Mouse (Mus musculus): ENCODE data around the gene Cdc37l1. TPM values are rescaled to one million over a fixed set of nuclear protein-coding genes. Genes with fewer than 3 reads are reported as not detected.

Cdc37l1 gene
- total and polyA plus RNA-seq, 3 experiments: 17.2 to 27.7 TPM; not detected in 1

DNA sequence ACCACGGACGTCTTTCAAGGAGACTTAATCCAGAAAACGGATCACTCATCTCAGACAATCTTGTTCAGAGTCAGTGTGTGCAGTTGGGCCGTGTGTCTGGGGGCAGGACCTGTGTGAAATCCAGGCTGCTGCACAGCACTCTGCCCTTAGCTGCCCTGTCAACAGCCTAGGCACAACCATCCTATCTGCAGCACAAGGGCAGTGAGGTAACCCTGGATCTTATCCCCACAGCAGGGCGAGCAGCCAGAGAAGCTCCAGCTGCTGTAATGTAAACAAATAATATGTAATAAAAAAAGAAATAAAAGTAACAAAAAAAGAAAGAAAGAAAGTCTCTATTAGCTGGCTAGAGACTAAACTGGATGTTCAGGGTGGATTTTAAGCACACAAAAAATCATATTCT lies 79.0 kb downstream of the Cdc37l1 start:
- Histone ChIP-seq H3K4me1 (ENCODE audit: control insufficient read depth in 1 of 2, insufficient read depth in 2 of 2, low read length in 2 of 2) (peaks cover 2 to 18% of the 10 kb centered on the region in 2 experiments; a peak in 3 of 4 replicates), H3K4me3 (ENCODE audit: control insufficient read depth in 1 of 2, insufficient read depth in 1 of 2, low read depth in 2 of 2, low read length in 2 of 2) (no peak overlapping the region)

DNA sequence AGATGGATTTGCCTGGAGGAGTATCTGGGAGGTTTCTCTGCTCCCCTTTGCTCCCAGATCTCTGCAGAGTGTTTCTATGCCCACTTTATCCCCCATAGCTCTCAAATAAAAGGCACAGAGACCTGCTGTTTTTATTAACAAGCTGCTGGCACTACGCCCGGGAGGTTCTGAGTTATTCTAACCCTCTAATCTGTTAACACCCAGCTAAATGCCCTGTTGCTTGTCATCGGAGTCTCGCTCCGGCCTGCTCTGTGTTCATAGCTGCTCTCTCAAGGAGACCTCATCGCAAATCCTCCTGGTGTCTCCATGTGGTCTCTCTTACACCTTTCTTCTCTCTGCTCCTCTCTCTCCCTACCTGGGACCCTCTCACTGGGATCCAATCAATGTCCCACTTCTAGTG lies 84.7 kb downstream of the Cdc37l1 start:
- H3K9me3 ChIP-seq (replicated peaks; ENCODE audit: insufficient read depth, low read length): no peaks in the 10 kb centered on the region
- no peaks in the 10 kb centered on the region for H3K27me3 ChIP-seq (ENCODE audit: control insufficient read depth in 1 of 2, insufficient read depth in 2 of 2, low read length in 2 of 2)
- no peak for DNase-seq (ENCODE audit: low read depth, low spot score)
- no peak overlapping the region for H3K9ac ChIP-seq (ENCODE audit: control insufficient read depth, low read depth, low read length, poor library complexity, severe bottlenecking)
- no peak overlapping the region for H3K27ac ChIP-seq (ENCODE audit: control insufficient read depth, low read depth, low read length)
- TF ChIP-seq POLR2A (IDR thresholded peaks at IDR 0.05; ENCODE audit: control insufficient read depth in 1 of 2, insufficient read depth in 1 of 2, low read depth in 1 of 2, low read length in 2 of 2, poor library complexity in 1 of 2): no peak
- no peak for TF ChIP-seq USF1 (IDR thresholded peaks at IDR 0.05; ENCODE audit: low read depth, low read length)
- TF ChIP-seq ZC3H11A (IDR thresholded peaks at IDR 0.05; ENCODE audit: low read depth, low read length): no peak
- TF ChIP-seq RAD21 (IDR thresholded peaks at IDR 0.05; ENCODE audit: low read depth, low read length): no peak
- TF ChIP-seq ZMIZ1 (IDR thresholded peaks at IDR 0.05; ENCODE audit: low read depth, low read length): no peak
- no peak for TF ChIP-seq MYB (IDR thresholded peaks at IDR 0.05; ENCODE audit: low read depth, low read length)
- no peaks in the 10 kb centered on the region for H3K79me2 ChIP-seq (ENCODE audit: control insufficient read depth, insufficient read depth, low read length, poor library complexity)
- H3K36me3 ChIP-seq (ENCODE audit: control insufficient read depth in 1 of 2, insufficient read depth in 2 of 2, low read length in 2 of 2): no peaks in the 10 kb centered on the region
- no peak overlapping the region for H3K4me3 ChIP-seq (ENCODE audit: control insufficient read depth in 1 of 2, insufficient read depth in 1 of 2, low read depth in 2 of 2, low read length in 2 of 2)
- 0 out of 4 replicates have a peak, but pooled peaks cover 0 to 1% of the 10 kb centered on the region in 2 experiments for H3K4me1 ChIP-seq (ENCODE audit: control insufficient read depth in 1 of 2, insufficient read depth in 2 of 2, low read length in 2 of 2)

More for the DNA sequence above, 79.0 kb downstream of the Cdc37l1 start:
- no peak for DNase-seq (ENCODE audit: low read depth, low spot score)
- Histone ChIP-seq H3K79me2 (ENCODE audit: control insufficient read depth, insufficient read depth, low read length, poor library complexity) (no peaks in the 10 kb centered on the region; the same call in 1 of the 2 replicates), H3K27ac (ENCODE audit: control insufficient read depth, low read depth, low read length) (no peak overlapping the region), H3K36me3 (ENCODE audit: control insufficient read depth in 1 of 2, insufficient read depth in 2 of 2, low read length in 2 of 2) (peaks cover 0 to 19% of the 10 kb centered on the region in 2 experiments; a peak in 2 of 4 replicates), H3K9me3 (replicated peaks; ENCODE audit: insufficient read depth, low read length) (no peaks in the 10 kb centered on the region), H3K27me3 (ENCODE audit: control insufficient read depth in 1 of 2, insufficient read depth in 2 of 2, low read length in 2 of 2) (no peaks in the 10 kb centered on the region), H3K9ac (ENCODE audit: control insufficient read depth, low read depth, low read length, poor library complexity, severe bottlenecking) (no peak overlapping the region)
- TF ChIP-seq ETS1 (IDR thresholded peaks at IDR 0.05; ENCODE audit: low read depth, low read length): peak; percentile 64
- no peak for TF ChIP-seq MAFK (IDR thresholded peaks at IDR 0.05; ENCODE audit: borderline replicate concordance, low read depth, low read length)

Other genes with a start within 250 kb of the Cdc37l1 start
- 0.03 TPM in 1 of 2 replicates, not detected in the other for gene Slc1a1, start 155.3 kb upstream of the Cdc37l1 start, total RNA-seq (2012; rRNA removed)
- gene Slc1a1, start 155.3 kb upstream of the Cdc37l1 start, polyA plus RNA-seq (2012; ENCODE audit: insufficient read depth in 1 of 2, insufficient read length in 2 of 2, low read depth in 1 of 2, low replicate concordance in 2 of 2, missing spikeins in 1 of 2): under 1 TPM in 1 of 2 experiments, not detected in 1; 0.07 TPM
- 0.08 and 0.10 TPM in 2 replicates for gene Plpp6, start 26.4 kb upstream of the Cdc37l1 start, total RNA-seq (2012; rRNA removed)
- 1 to 10 TPM in 1 of 2 experiments, not detected in 1; 1.9 TPM for gene Plpp6, start 26.4 kb upstream of the Cdc37l1 start, polyA plus RNA-seq (2012; ENCODE audit: insufficient read depth in 1 of 2, insufficient read length in 2 of 2, low read depth in 1 of 2, low replicate concordance in 2 of 2, missing spikeins in 1 of 2)
- gene 4430402I18Rik, start 22.6 kb upstream of the Cdc37l1 start, total RNA-seq (2012; rRNA removed): not detected in 2 replicates
- not detected for gene 4430402I18Rik, start 22.6 kb upstream of the Cdc37l1 start, polyA plus RNA-seq (2012; ENCODE audit: insufficient read depth in 1 of 2, insufficient read length in 2 of 2, low read depth in 1 of 2, low replicate concordance in 2 of 2, missing spikeins in 1 of 2)
- gene Ak3, start 57.6 kb downstream of the Cdc37l1 start, total RNA-seq (2012; rRNA removed): 41.0 and 47.3 TPM in 2 replicates
- gene Ak3, start 57.6 kb downstream of the Cdc37l1 start, polyA plus RNA-seq (2012; ENCODE audit: insufficient read depth in 1 of 2, insufficient read length in 2 of 2, low read depth in 1 of 2, low replicate concordance in 2 of 2, missing spikeins in 1 of 2): 10 to 100 TPM; 50.0 to 86.3 TPM
- 75.1 and 86.4 TPM in 2 replicates for gene Rcl1, start 111.0 kb downstream of the Cdc37l1 start, total RNA-seq (2012; rRNA removed)
- gene Rcl1, start 111.0 kb downstream of the Cdc37l1 start, polyA plus RNA-seq (2012; ENCODE audit: insufficient read depth in 1 of 2, insufficient read length in 2 of 2, low read depth in 1 of 2, low replicate concordance in 2 of 2, missing spikeins in 1 of 2): 100 to 1,000 TPM in 1 of 2 experiments, not detected in 1; 122 TPM